Mouse (Mus musculus): ENCODE measurements around the gene Wwox. TPM values are rescaled to one million over a fixed set of nuclear protein-coding genes. Genes with fewer than 3 reads are reported as not detected.

The Wwox gene
- total RNA-seq, 2 experiments from 2014 or later: 14.2 to 14.3 TPM

DNA sequence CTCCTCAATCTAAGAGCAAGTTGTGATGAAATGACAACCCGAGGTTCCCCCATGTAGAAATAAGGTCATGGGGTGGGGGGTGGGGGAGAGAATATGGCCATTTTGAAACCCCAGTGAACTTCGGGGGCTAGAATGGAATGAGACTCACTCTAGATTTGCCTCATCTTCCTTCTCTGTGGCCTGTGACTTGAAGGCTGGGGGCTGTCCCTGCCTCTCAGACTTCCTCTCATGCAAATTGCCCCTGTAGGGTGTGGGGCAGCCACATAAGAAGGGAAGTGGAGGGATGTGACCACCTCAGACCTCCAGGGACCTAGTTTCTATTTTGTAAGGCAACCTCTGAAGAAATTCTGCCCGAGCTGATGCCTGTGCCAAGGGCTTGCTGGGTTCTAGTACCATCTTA lies 958.5 kb downstream of the Wwox start:
- Histone ChIP-seq H3K27ac (no peak overlapping the region), H3K4me3 (no peak overlapping the region)
- DNase-seq (ENCODE audit: low spot score in 2 of 2): no peak
- no peak for TF ChIP-seq CTCF (conservative IDR thresholded peaks at IDR 0.05)

DNA sequence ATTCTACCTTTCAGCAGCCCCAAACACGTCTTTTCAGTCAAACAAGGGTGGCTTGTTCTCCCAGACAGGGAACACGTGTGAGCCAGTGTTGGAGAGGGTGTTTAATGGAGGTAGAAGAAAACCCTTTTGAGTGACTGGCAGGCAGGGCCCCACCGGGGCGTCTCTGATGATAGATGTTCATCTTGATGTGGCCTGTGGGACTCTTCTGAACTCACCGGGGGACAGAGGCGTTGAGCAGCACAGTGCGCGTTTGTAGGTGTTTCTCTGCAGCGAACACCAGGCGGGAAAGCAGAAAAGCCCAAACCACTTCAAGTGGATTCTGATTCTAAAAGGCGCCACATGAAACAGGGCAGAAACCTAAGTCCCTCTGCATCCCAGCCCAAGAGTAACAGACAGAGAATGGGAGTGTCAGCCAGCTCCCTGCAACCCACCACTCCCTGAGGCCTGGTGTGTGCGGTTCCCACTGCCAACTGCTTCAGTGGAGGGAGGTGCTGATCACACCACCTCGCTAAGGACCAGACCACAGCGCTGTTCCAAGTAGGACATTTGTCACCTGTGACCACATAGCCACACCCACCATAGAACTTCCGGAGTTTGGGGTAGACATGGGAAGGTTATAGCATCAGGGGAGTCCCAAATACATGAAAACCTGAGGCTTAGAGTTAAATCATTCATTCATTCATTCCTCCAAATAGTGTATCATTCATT lies 960.7 kb downstream of the Wwox start:
- Histone ChIP-seq H3K27ac (no peak overlapping the region), H3K4me3 (no peak overlapping the region)
- no peak for TF ChIP-seq CTCF (conservative IDR thresholded peaks at IDR 0.05)
- DNase-seq (ENCODE audit: low spot score in 2 of 2): no peak

Other genes with a start within 250 kb of the Wwox start
- gene Vat1l, start 234.0 kb upstream of the Wwox start, total RNA-seq (2021): 10 to 100 TPM; 13.1 to 16.6 TPM
- not detected for gene Clec3a, start 21.6 kb upstream of the Wwox start, total RNA-seq (2021)

Data from layer of hippocampus, adult 2 months (tissue).